Mouse (Mus musculus) retina, postnatal 7 days (tissue): ENCODE measurements around the gene Gpx8.
A peak's percentile ranks its signal among the peaks of the same experiment; 100 is the strongest.
"Not testable (repeated sequence)": the region's sequence is repeated elsewhere in the genome, so short reads cannot be mapped to it uniquely, and the experiment has no call there.

Experiments
- DNase-seq: peaks from one replicate; pipeline ENCODE4 v3.0.0-alpha.2; 2012; ENCODE audit warnings: low read depth, low spot score

Gene Gpx8

DNA sequence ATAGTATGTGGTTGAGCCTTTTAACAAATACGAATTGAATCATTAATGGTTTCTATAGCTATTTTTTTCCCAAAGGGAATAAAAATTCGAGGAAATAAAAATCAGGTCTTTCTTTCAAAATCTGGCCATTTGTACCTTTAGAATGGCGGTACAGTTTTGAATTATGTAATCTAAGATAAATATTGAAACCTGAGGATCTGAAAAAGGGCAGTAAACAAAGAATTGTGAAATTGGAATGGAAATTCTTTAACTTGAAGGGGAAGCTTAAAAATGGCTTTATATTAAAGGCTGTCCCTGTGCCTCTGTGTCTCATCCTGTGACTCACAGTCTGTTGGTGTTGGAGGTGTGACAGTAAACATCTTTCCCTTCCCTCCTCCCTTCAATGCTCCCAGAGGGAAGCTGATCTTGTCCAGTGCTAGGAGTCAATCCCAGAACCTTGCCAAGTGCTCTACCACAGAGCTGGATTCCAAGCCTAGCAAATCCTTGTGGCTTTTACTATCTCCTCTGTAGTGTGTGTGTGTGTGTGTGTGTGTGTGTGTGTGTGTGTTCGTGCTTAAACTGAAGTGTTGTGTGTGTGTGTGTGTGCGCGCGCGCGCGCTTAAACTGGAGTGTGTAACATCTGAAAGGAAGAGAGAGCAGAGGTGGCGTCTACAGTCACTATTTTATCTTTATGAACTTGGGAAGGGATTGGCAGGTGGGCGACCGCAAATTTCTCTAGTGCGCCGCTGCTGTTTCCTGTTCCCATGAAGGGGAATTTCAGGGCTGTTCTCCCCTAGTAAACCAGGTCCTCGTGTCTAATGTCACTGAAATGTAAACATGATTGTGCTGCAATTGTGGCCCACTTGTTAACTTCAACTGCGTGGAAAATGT lies 22.7 kb downstream of the Gpx8 start:
- no peak for DNase-seq

DNA sequence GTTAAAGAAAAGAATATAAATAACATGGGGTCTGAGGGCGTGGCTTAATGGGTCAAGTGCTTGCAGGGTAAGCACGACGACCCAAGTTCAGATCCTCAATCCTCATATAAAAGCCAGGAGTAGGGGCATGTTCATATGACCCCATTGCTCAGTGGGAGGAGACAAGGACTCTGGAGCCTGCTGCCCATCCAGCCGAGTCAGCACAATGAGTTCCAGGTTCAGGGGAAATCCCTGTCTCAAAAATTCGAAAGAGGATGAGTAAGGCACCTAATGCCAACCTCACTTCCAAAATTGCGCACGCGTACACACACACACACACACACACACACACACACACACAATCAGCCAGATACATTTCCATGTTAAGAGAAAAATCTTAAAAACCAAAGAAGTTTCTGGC lies 23.7 kb downstream of the Gpx8 start:
- no peak for DNase-seq

DNA sequence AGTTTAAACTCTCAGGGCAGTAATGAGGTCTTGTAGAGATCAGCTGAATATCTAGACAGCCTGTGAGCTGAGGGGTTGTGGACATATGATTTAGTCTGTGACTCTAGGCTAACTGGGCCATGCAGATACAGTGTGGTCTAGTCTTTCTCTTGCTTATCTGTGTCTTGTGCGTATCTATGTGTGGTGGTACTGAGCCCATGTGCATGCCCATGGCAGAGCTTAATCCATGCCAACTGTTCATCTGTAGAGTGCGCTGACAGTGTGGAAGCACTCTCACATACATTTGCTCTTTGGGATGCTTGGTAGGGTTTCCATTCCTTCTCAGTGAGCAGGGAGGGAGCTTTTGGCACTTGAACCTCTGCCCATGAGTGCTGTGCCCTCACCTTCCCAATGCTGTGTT lies 24.7 kb downstream of the Gpx8 start:
- no peak for DNase-seq

DNA sequence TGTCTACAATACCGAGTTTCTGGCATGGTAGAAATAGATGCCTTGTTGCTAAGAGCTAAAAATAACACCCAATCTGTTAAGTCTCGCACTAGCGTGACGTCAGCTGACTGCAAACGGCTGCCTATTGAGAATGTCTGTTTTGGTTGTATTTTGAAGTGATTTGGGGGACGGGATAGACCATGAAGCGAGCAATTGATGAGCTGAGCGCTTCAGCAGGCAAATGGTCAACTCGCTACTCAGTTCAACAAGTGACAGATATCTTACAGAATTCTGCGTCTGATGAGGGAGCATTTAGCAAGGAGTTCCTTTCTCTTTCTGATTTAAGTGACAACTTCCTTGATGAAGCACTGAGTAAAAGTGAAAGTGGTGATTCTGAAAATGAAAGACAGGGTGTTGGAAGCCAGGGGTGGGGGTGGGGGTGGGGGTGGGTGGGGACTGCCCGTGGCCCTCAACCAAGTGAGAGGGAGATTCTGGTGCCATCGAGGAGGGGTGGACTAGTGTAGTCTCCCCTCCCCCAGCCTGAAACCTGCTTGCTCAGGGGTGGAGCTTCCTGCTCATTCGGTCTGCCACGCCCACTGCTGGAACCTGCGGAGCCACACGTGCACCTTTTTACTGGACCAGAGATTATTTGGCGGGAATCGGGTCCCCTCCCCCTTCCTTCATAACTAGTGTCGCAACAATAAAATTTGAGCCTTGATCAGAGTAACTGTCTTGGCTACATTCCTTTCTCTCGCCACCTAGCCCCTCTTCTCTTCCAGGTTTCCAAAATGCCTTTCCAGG lies 32.8 kb downstream of the Gpx8 start:
- DNase-seq: not testable (repeated sequence)

DNA sequence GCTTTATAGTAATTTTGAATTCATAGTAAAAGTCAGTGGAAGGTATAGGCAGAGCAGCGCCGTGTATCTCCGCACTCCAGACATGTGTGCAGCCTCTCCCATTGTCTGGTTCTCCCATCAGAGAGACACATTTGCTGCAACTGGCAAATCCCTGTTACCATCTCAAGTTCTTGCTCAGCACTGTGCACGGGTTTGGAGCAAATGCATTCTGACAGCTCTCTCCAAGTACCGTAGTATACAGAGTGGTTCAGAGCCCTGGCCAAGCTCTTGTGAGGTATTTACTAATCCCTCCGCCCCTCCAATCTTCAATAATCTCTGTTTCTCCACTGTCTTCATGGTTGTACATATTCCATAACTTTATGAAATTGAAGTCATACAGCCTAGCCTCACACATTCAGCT lies 33.5 kb downstream of the Gpx8 start:
- DNase-seq: no peak

DNA sequence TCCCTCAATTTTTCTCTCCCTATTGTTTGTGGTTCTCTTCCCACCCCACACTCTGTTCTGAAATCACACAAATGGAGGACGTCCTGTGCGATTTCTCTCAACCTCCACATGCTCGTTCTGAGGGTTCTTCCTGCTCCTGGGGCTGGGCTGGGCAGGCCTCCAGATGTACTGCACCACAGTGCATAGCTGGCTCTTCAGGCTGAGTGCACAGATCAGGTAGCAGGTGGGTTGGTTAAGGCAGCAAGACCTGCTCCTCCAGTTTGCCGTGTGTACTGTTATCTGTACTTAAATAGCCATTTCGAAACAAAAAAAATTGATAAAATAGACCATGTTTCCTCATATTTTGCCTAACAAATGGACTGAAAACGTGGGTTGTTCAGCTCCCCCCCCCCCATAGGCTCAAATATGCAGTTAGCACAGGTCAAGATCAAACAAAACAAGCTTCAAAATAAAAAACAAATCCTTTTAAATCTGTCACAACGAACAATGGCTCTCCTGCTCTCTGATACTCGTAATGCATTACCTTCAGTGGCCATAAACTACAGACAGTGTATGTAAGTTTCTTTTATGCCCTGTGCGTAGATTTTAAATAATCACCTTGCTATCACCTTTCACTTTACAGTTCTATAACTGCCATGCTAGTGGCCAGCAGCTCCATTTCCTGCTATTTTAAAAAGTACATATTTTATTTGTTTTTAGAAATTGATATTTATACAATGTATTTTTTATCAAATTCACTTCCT lies 45.5 kb downstream of the Gpx8 start:
- no peak for DNase-seq

DNA sequence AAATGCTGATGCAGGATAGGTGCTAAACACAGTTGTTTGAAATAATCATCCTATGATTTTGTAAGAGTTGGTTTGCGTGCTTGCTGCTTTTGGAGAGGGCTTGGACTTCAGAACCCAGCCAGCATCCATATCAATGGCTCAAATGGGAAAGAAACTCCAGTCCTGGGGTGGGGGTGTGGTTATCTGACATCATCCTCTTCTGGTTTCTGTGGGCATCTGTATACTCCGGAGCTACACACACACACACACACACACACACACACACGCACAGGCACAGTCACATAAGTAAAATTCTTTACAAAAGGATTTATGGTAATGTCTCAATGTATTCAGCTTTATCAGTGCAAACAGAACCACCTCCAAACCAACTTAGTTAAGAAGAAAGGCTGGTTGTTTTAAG lies 46.1 kb downstream of the Gpx8 start:
- no peak for DNase-seq

DNA sequence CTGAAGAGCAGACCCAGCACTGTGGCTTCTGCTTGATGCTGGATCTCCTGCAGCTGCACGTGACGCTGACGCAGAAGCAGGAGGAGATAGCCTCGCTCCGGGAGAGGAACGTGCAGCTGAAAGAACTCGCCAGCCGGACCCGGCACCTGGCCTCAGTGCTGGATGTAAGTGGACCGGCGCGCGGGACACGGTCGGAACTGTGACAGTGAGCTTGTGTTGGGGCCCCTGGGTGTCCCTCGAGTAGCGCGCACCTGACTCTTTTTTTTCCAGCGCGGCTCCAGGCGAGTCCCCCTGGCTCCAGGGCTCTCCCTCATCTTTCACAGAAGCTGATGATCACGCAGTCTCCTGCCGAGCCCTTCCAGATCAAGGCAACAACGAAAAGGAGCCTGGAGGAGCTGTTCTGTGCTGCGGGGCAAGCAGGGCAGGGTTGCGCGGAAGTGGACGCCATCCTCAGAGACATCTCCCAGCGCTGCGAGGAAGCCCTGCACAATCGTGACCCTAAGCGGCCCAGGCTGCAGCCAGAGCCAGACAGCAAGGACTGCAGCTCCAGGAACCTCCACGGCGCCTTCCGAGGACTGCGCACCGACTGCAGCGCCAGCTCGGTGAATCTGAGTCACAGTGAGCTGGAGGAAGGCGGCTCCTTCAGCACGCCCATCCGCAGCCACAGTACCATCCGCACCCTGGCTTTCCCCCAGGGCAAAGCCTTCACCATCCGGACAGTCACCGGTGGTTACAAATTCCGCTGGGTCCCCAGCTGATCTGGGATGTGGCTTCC lies 47.6 kb downstream of the Gpx8 start:
- no peak for DNase-seq

DNA sequence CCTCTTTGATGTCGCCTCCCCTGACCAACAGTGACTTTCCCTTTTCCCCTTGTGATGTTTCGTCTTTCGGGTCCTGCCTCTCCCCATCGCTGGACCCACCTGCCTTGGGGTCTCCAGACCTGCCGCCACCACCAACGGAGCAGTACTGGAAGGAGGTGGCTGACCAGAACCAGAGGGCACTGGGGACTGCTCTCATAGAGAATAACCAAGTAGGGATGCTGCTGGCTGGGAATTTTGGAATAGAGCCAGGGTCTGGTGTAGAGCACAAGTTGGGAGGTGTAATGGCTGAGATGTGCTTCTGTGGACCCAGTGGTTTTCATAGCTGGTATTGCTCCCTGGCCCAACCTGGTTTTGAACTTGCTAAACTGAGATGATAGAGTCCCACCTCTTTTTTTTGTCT lies 48.8 kb downstream of the Gpx8 start:
- DNase-seq: no peak

DNA sequence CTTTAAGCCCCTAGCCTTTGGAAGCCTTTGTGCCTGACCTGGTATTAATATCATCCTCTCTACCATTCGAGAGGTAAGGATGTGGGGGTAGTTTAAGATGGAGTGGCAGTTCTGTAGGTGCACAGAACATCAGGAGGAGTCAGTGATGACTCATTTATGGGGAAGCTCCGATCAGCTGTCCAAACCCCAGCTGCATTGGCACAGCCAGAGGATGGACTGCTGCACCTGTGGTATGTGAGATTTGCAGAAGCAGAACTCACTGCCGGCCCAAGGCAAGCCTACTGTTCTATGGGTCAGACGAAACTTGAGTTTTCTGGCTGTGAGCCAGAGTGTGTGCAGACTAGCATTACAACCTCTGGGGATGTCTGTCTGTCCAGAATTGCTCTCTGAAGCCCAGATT lies 49.8 kb downstream of the Gpx8 start:
- no peak for DNase-seq

DNA sequence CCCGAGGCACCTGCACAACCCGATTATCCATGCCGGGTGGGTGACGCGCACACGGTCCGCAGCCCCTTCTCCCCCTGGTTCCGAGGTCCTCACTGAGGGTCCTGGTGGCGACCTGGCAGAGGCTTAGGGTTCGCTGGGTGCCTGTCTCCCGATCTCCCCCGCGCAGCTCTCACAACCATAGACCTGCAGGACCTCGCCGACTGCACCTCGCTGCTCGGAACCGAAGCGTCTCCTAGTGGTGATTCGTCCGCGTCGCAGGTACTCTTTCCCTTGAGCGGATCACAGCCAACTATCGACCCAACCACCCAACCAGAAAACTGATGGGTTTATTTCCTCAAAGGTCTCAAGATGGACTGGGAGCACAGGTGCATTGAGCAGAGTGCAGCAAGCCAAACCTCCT lies 52.0 kb downstream of the Gpx8 start:
- DNase-seq: peak; percentile 53

DNA sequence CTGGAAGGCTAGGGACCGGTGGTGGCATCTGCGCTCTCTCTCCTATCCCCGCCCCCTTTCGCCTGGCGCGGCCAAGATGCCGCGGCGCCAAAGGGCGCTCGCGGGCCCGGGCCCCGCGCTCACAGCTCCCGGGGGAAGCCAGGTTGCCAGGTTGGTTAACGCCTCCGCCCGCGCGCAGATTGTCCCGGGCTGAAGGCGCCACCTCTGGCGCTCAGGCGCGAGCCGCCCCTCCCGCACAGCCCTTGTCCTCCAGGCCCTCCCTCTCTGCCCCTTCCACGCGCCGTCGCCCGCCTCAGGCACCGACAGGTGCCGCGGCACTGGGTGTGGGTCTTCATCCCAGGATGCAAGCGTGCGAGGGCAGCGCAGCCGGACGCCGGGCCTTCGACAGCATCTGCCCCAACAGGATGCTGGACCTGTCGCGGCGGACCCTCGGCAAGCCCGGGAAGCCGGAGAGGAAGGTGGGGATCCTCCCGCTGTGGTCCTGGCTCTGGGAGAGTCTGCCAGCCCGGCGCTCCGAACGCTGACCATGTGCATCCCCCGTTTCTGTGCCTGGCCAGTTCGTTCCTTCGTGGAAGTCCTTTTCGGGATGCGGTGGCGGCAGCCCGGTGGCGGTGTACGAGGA lies 52.6 kb downstream of the Gpx8 start, which contains the start of gene Mcidas:
Gene Mcidas, plus strand, starts transcription at position 315 of the 622 bp plus-strand sequence.
- no peak for DNase-seq
